Mouse (Mus musculus) heart, adult 2 months (tissue): ENCODE measurements at regions not wholly inside any gene's neighbourhood (a gene's known extent, or its start where the extent isn't known, plus 50 kb on each side); places are given as distances from the start of the nearest gene placed in this dataset.

Experiments
- CTCF ChIP-seq: fragments of 200-600 bp; IDR thresholded peaks from 2 replicates; pipeline ENCODE4 v1.8.1; 2022; ENCODE audit warnings: antibody characterized with exemption, mild to moderate bottlenecking, moderate library complexity
- EP300 ChIP-seq: fragments of 200-500 bp; IDR thresholded peaks from 2 replicates; pipeline ENCODE4 v1.6.1; 2011; ENCODE audit warnings: low read depth, low read length, control low read depth; ENCODE audit not compliant: insufficient read depth
- POLR2A ChIP-seq: fragments of 200-500 bp; IDR thresholded peaks from 2 replicates; pipeline ENCODE4 v1.6.1; 2011; ENCODE audit warnings: mild to moderate bottlenecking, low read depth, low read length, control low read depth; ENCODE audit not compliant: insufficient read depth

DNA sequence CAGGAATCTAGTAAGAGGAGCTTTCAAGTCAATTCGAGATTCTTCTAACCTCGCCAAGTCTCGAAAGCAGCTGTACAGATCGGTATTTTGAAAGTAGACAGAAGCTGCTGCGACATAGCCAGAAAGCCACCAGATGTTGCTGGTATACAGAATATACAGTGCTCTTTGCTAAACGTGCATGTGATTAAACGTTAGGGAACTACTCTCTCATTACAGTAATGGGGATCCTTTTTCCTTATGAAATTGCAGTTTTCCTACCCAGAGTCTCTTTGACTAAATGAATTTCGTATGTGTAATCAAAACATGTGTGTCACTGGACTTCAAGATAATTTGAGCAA is 70.5 kb upstream of the Frem1 start:
- TF ChIP-seq CTCF = no peak
- TF ChIP-seq POLR2A = no peak
- no peak for TF ChIP-seq EP300
